Mouse (Mus musculus) retina, postnatal 1 day (tissue): ENCODE data around the gene Kcnma1.

Experiments
- DNase-seq: peaks from one replicate; pipeline ENCODE4 v3.0.0-alpha.2; 2012

Gene Kcnma1

GRCm38 (mm10) chr14:24014391-24014790 is at the start of gene Kcnma1:
Gene Kcnma1, minus strand, starts transcription at chr14:24014491.
- no peak for DNase-seq

- peak; percentile 71 for DNase-seq
Measured at GRCm38 (mm10) chr14:24059747-24060146, 45.5 kb upstream of the Kcnma1 start.

GRCm38 (mm10) chr14:24059287-24059686 is 45.0 kb upstream of the Kcnma1 start:
- no peak for DNase-seq

GRCm38 (mm10) chr14:24051821-24052220 is 37.5 kb upstream of the Kcnma1 start:
- DNase-seq: no peak

GRCm38 (mm10) chr14:24036609-24037008 is 22.3 kb upstream of the Kcnma1 start:
- DNase-seq: no peak

- peak; percentile 13 for DNase-seq
Measured at GRCm38 (mm10) chr14:24036208-24036535, 21.9 kb upstream of the Kcnma1 start.

- peak; percentile 49 for DNase-seq
Measured at GRCm38 (mm10) chr14:24035486-24036207, 21.4 kb upstream of the Kcnma1 start.

GRCm38 (mm10) chr14:24032876-24033389 is 18.6 kb upstream of the Kcnma1 start:
- DNase-seq: peak; percentile 59

- no peak for DNase-seq
Measured at GRCm38 (mm10) chr14:24032201-24032600, 17.9 kb upstream of the Kcnma1 start.

- DNase-seq: no peak
Measured at GRCm38 (mm10) chr14:24020718-24021117, 6.4 kb upstream of the Kcnma1 start.

GRCm38 (mm10) chr14:24009978-24010377 is 4.3 kb downstream of the Kcnma1 start:
- no peak for DNase-seq

- DNase-seq: peak; percentile 84
Measured at GRCm38 (mm10) chr14:24008252-24008651, 6.0 kb downstream of the Kcnma1 start.

- DNase-seq: peak; percentile 27
Measured at GRCm38 (mm10) chr14:24006276-24006675, 8.0 kb downstream of the Kcnma1 start.

- peak; percentile 79 for DNase-seq
Measured at GRCm38 (mm10) chr14:24004471-24005271, 9.6 kb downstream of the Kcnma1 start.

- DNase-seq: peak; percentile 73
Measured at GRCm38 (mm10) chr14:24003450-24004381, 10.6 kb downstream of the Kcnma1 start.

GRCm38 (mm10) chr14:24002647-24003046 is 11.6 kb downstream of the Kcnma1 start:
- DNase-seq: peak; percentile 6

GRCm38 (mm10) chr14:23997912-23998311 is 16.4 kb downstream of the Kcnma1 start:
- no peak for DNase-seq

GRCm38 (mm10) chr14:23995831-23996230 is 18.5 kb downstream of the Kcnma1 start:
- DNase-seq: no peak

- no peak for DNase-seq
Measured at GRCm38 (mm10) chr14:23990871-23991270, 23.4 kb downstream of the Kcnma1 start.

- no peak for DNase-seq
Measured at GRCm38 (mm10) chr14:23989696-23990095, 24.6 kb downstream of the Kcnma1 start.

GRCm38 (mm10) chr14:23982205-23982604 is 32.1 kb downstream of the Kcnma1 start:
- no peak for DNase-seq

- DNase-seq: no peak
Measured at GRCm38 (mm10) chr14:23974685-23975084, 39.6 kb downstream of the Kcnma1 start.

GRCm38 (mm10) chr14:23966471-23966870 is 47.8 kb downstream of the Kcnma1 start:
- no peak for DNase-seq
